Mouse (Mus musculus): ENCODE data around the gene Mlph. TPM values are rescaled to one million over a fixed set of nuclear protein-coding genes. Genes with fewer than 3 reads are reported as not detected.

Gene Mlph
- polyA plus RNA-seq, 1 experiment from 2014 or later, result 0.09 TPM

GRCm38 (mm10) chr1:90899816-90900215 lies 15.1 kb upstream of the Mlph start:
- no peaks in the 10 kb centered on the region for H3K27me3 ChIP-seq
- WGBS, result 88% methylated on average over 5 of the region's 5 CpGs
- H3K9me3 ChIP-seq (replicated peaks), result no peaks in the 10 kb centered on the region
- H3K27ac ChIP-seq, result no peak overlapping the region
- no peak overlapping the region for H3K4me2 ChIP-seq
- no peak overlapping the region for H3K4me3 ChIP-seq
- no peaks in the 10 kb centered on the region for H3K4me1 ChIP-seq
- H3K9ac ChIP-seq, result no peak overlapping the region
- no peak for ATAC-seq
- H3K36me3 ChIP-seq (ENCODE audit: poor library complexity, severe bottlenecking), result no peaks in the 10 kb centered on the region

- H3K27me3 ChIP-seq, result no peaks in the 10 kb centered on the region
- ATAC-seq, result no peak
- no peaks in the 10 kb centered on the region for H3K9me3 ChIP-seq (replicated peaks)
- no peak overlapping the region for H3K4me2 ChIP-seq
- H3K27ac ChIP-seq, result no peak overlapping the region
- no peak overlapping the region for H3K9ac ChIP-seq
- no peaks in the 10 kb centered on the region for H3K36me3 ChIP-seq (ENCODE audit: poor library complexity, severe bottlenecking)
- H3K4me1 ChIP-seq, result no peaks in the 10 kb centered on the region
- H3K4me3 ChIP-seq, result no peak overlapping the region
- WGBS, result 94% methylated on average over 6 of the region's 6 CpGs
Measured at GRCm38 (mm10) chr1:90900406-90900805, 14.5 kb upstream of the Mlph start.

- Histone ChIP-seq H3K36me3 (ENCODE audit: poor library complexity, severe bottlenecking) (no peaks in the 10 kb centered on the region), H3K4me3 (no peak overlapping the region), H3K4me2 (no peak overlapping the region), H3K9ac (no peak overlapping the region), H3K4me1 (no peaks in the 10 kb centered on the region), H3K27ac (no peak overlapping the region), H3K9me3 (replicated peaks) (no peaks in the 10 kb centered on the region), H3K27me3 (no peaks in the 10 kb centered on the region)
- no peak for ATAC-seq
- WGBS, result 52% methylated on average over 4 of the region's 4 CpGs
Measured at GRCm38 (mm10) chr1:90901246-90901645, 13.6 kb upstream of the Mlph start.

GRCm38 (mm10) chr1:90901681-90902208 lies 13.1 kb upstream of the Mlph start:
- 86% methylated on average over 6 of the region's 6 CpGs for WGBS
- Histone ChIP-seq H3K9ac (no peak overlapping the region), H3K27me3 (no peaks in the 10 kb centered on the region), H3K4me3 (no peak overlapping the region), H3K9me3 (replicated peaks) (no peaks in the 10 kb centered on the region), H3K27ac (no peak overlapping the region), H3K36me3 (ENCODE audit: poor library complexity, severe bottlenecking) (no peaks in the 10 kb centered on the region), H3K4me2 (no peak overlapping the region), H3K4me1 (no peaks in the 10 kb centered on the region)
- ATAC-seq, result no peak

- Histone ChIP-seq H3K4me2 (no peak overlapping the region), H3K27ac (no peak overlapping the region), H3K36me3 (ENCODE audit: poor library complexity, severe bottlenecking) (no peaks in the 10 kb centered on the region), H3K4me3 (no peak overlapping the region), H3K27me3 (no peaks in the 10 kb centered on the region), H3K9me3 (replicated peaks) (no peaks in the 10 kb centered on the region), H3K4me1 (no peaks in the 10 kb centered on the region), H3K9ac (no peak overlapping the region)
- WGBS, result 80% methylated on average over 3 of the region's 3 CpGs
- ATAC-seq, result no peak
Measured at GRCm38 (mm10) chr1:90902751-90903150, 12.1 kb upstream of the Mlph start.

GRCm38 (mm10) chr1:90903211-90903945 lies 11.5 kb upstream of the Mlph start:
- H3K36me3 ChIP-seq (ENCODE audit: poor library complexity, severe bottlenecking), result no peaks in the 10 kb centered on the region

GRCm38 (mm10) chr1:90903971-90904458 lies 10.9 kb upstream of the Mlph start:
- Histone ChIP-seq H3K4me1 (no peaks in the 10 kb centered on the region), H3K9me3 (replicated peaks) (no peaks in the 10 kb centered on the region), H3K27me3 (no peaks in the 10 kb centered on the region), H3K4me2 (no peak overlapping the region), H3K9ac (no peak overlapping the region), H3K27ac (no peak overlapping the region), H3K4me3 (no peak overlapping the region), H3K36me3 (ENCODE audit: poor library complexity, severe bottlenecking) (no peaks in the 10 kb centered on the region)
- 71% methylated on average over 8 of the region's 8 CpGs for WGBS
- no peak for ATAC-seq

More at GRCm38 (mm10) chr1:90903211-90903945, 11.5 kb upstream of the Mlph start:
- H3K4me2 ChIP-seq, result no peak overlapping the region
- H3K27ac ChIP-seq, result no peak overlapping the region
- 53% methylated on average over 3 of the region's 3 CpGs for WGBS
- H3K4me1 ChIP-seq, result no peaks in the 10 kb centered on the region
- no peak overlapping the region for H3K9ac ChIP-seq
- ATAC-seq, result no peak
- H3K27me3 ChIP-seq, result no peaks in the 10 kb centered on the region
- H3K4me3 ChIP-seq, result no peak overlapping the region
- no peaks in the 10 kb centered on the region for H3K9me3 ChIP-seq (replicated peaks)

GRCm38 (mm10) chr1:90904729-90905404 lies 10.0 kb upstream of the Mlph start:
- Histone ChIP-seq H3K9ac (no peak overlapping the region), H3K4me1 (no peaks in the 10 kb centered on the region), H3K36me3 (ENCODE audit: poor library complexity, severe bottlenecking) (no peaks in the 10 kb centered on the region), H3K4me2 (no peak overlapping the region), H3K27ac (no peak overlapping the region), H3K27me3 (no peaks in the 10 kb centered on the region), H3K9me3 (replicated peaks) (no peaks in the 10 kb centered on the region), H3K4me3 (no peak overlapping the region)
- no peak for ATAC-seq
- 88% methylated on average over 7 of the region's 7 CpGs for WGBS

- no peak overlapping the region for H3K4me3 ChIP-seq
- WGBS, result 11% methylated on average over 2 of the region's 2 CpGs
- H3K27me3 ChIP-seq, result 0 out of 2 replicates have a peak, but pooled peaks cover 2% of the 10 kb centered on the region
- H3K9ac ChIP-seq, result no peak overlapping the region
- no peak overlapping the region for H3K27ac ChIP-seq
- no peak overlapping the region for H3K4me2 ChIP-seq
- no peaks in the 10 kb centered on the region for H3K9me3 ChIP-seq (replicated peaks)
- H3K36me3 ChIP-seq (ENCODE audit: poor library complexity, severe bottlenecking), result no peaks in the 10 kb centered on the region
- no peaks in the 10 kb centered on the region for H3K4me1 ChIP-seq
- ATAC-seq, result no peak
Measured at GRCm38 (mm10) chr1:90906357-90906756, 8.5 kb upstream of the Mlph start.

- ATAC-seq, result no peak
- Histone ChIP-seq H3K4me3 (no peak overlapping the region), H3K27me3 (peaks cover 2% of the 10 kb centered on the region; the same call in 1 of the 2 replicates), H3K4me2 (no peak overlapping the region), H3K27ac (no peak overlapping the region), H3K4me1 (no peaks in the 10 kb centered on the region), H3K36me3 (ENCODE audit: poor library complexity, severe bottlenecking) (no peaks in the 10 kb centered on the region), H3K9ac (no peak overlapping the region), H3K9me3 (replicated peaks) (no peaks in the 10 kb centered on the region)
Measured at GRCm38 (mm10) chr1:90909161-90909560, 5.7 kb upstream of the Mlph start.

- Histone ChIP-seq H3K9ac (no peak overlapping the region), H3K27ac (no peak overlapping the region), H3K4me1 (peaks cover under 1% of the 10 kb centered on the region; the same call in 1 of the 2 replicates), H3K36me3 (ENCODE audit: poor library complexity, severe bottlenecking) (no peaks in the 10 kb centered on the region), H3K27me3 (peaks cover 8% of the 10 kb centered on the region), H3K4me2 (no peak overlapping the region), H3K9me3 (replicated peaks) (no peaks in the 10 kb centered on the region), H3K4me3 (no peak overlapping the region)
- WGBS, result 36% methylated on average over 17 of the region's 17 CpGs
- no peak for ATAC-seq
Measured at GRCm38 (mm10) chr1:90909631-90910152, 5.2 kb upstream of the Mlph start.

GRCm38 (mm10) chr1:90913231-90913630 lies 1.7 kb upstream of the Mlph start:
- peaks cover 8% of the 10 kb centered on the region; the same call in 1 of the 2 replicates for H3K4me1 ChIP-seq
- no peak overlapping the region for H3K9ac ChIP-seq
- no peak overlapping the region for H3K4me3 ChIP-seq
- H3K27ac ChIP-seq, result no peak overlapping the region
- peaks cover 21% of the 10 kb centered on the region for H3K27me3 ChIP-seq
- no peaks in the 10 kb centered on the region for H3K9me3 ChIP-seq (replicated peaks)
- 82% methylated on average over 6 of the region's 6 CpGs for WGBS
- ATAC-seq, result no peak
- no peak overlapping the region for H3K4me2 ChIP-seq
- no peaks in the 10 kb centered on the region for H3K36me3 ChIP-seq (ENCODE audit: poor library complexity, severe bottlenecking)

Measured in forebrain, embryonic 13.5 days (tissue).